Mouse (Mus musculus) cortical plate, adult 2 months (tissue): ENCODE results near the gene Rilp. TPM values are rescaled to one million over a fixed set of nuclear protein-coding genes. Genes with fewer than 3 reads are reported as not detected.

Experiments used
- H3K27ac ChIP-seq: fragments of 200-500 bp; 2 replicates; pipeline ENCODE4 v1.5.1; 2012; ENCODE audit warnings: low read length, control low read depth, inconsistent platforms; ENCODE audit not compliant: insufficient read depth
- H3K4me1 ChIP-seq: fragments of 200-500 bp; 2 replicates; pipeline ENCODE4 v1.6.1; 2011; ENCODE audit warnings: low read length; ENCODE audit not compliant: control insufficient read depth, insufficient read depth
- H3K4me3 ChIP-seq: fragments of 200-500 bp; 2 replicates; pipeline ENCODE4 v1.5.1; 2011; ENCODE audit warnings: mild to moderate bottlenecking, low read length, control low read depth; ENCODE audit not compliant: insufficient read depth
- CTCF ChIP-seq: fragments of 200-500 bp; IDR thresholded peaks from 2 replicates; pipeline ENCODE4 v1.5.1; 2011; ENCODE audit warnings: mild to moderate bottlenecking, control low read depth, low read length; ENCODE audit not compliant: insufficient read depth; ENCODE audit errors: extremely low read depth
- POLR2A ChIP-seq: fragments of 200-500 bp; IDR thresholded peaks from 2 replicates; pipeline ENCODE4 v1.6.1; 2011; ENCODE audit warnings: mild to moderate bottlenecking, low read length, control low read depth; ENCODE audit not compliant: insufficient read depth; ENCODE audit errors: extremely low read depth
- polyA plus RNA-seq: library from polyadenylated mRNA; depleted of rRNA; stranded (reverse); fragments of >200 nt; gene quantifications from 2 replicates; pipeline ENCODE4 v1.2.3, GENCODE M21; 2012

The Rilp gene
- polyA plus RNA-seq, 1 experiment = 2.8 TPM

GRCm38 (mm10) chr11:75466731-75467505, 43.0 kb upstream of the Rilp start:
- H3K4me1 ChIP-seq = peaks cover 3% of the 10 kb centered on the region; the same call in 1 of the 2 replicates
- 0 out of 2 replicates have a peak, but pooled peaks have one; percentile 3 for TF ChIP-seq CTCF
- no peak for TF ChIP-seq POLR2A
- H3K4me3 ChIP-seq = no peak overlapping the region
- no peak overlapping the region for H3K27ac ChIP-seq

DNA sequence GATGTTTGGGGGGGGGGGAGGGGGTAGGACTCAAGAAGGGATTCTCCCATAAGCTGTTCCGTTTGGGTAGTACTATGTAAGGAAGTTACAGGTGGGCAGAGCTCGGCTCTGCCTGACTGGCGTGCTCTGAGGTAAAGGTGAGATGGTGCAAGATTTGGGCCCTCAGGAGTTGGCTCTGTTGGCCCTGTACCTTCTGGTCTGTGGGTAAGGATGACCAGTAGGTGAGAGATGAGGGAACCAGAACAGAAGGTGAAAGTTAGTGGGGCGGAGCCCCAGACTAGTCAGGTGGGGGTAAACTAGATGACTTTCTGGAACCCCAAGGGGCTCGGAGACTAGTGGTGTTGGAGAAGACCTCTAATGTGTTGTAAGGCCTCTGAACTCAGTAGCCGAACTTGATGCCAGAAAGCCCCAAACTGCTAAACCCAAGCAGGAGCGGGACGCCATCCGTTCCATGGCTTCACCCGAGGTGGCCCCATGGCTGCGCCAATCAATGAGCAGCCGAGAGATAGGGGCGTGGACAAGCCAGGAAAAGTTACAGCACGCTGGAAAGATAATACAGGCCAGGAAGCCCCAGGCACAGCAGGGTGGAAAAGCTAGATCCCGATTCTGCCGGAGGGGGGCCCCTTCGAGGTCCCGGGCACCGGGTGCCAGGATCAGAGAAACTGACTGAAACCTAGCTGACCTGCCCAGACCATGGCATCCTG, 42.2 kb upstream of the Rilp start:
- no peak overlapping the region for H3K4me3 ChIP-seq
- TF ChIP-seq CTCF = no peak
- TF ChIP-seq POLR2A = no peak

GRCm38 (mm10) chr11:75468410-75468809, 41.5 kb upstream of the Rilp start:
- H3K4me3 ChIP-seq = no peak overlapping the region
- TF ChIP-seq POLR2A (no peak), CTCF (no peak)
- H3K4me1 ChIP-seq = no peaks in the 10 kb centered on the region
- H3K27ac ChIP-seq = no peak overlapping the region

More for the DNA sequence above, 42.2 kb upstream of the Rilp start:
- Histone ChIP-seq H3K27ac (no peak overlapping the region), H3K4me1 (0 out of 2 replicates have a peak, but pooled peaks cover 1% of the 10 kb centered on the region)

DNA sequence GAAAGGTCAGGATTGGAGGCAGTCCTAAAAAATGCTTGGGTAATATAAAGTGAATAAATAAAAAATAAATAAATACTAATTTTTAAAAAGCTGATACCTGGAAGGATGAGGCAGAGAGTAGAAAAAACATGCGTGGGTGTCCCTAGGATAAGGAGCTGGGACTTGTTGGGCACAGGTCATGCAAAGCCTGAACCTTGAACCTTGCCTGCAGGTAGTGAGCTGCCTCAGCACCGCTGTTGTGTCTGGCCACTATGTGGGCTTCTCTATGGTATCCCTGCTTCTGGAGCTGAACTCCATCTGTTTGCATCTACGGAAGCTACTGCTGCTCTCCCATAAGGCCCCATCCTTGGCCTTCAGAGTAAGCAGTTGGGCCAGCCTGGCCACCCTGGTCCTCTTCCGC, 40.6 kb upstream of the Rilp start:
- Histone ChIP-seq H3K4me1 (no peaks in the 10 kb centered on the region), H3K27ac (no peak overlapping the region), H3K4me3 (no peak overlapping the region)
- no peak for TF ChIP-seq CTCF
- TF ChIP-seq POLR2A = no peak

DNA sequence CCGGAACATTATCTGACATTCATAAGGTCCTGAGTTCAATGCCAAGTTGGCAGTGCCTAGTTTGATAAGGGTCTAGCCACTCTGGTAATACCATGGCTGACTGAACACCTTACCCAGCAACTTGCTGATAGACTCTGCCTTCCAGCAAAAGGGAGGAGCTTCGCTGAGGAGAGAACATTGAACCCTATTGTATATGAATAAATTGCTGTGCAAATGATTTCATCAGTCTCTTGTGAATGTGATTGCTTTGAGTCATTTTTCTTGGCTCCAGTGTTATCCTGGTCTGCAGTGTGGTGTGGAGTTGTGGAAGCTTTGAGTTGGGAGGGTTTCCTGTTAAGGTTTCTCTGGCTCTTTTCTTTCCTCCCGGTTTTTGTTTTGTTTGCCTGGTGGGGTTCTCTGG, 39.2 kb upstream of the Rilp start:
- Histone ChIP-seq H3K4me1 (no peaks in the 10 kb centered on the region), H3K4me3 (no peak overlapping the region), H3K27ac (no peak overlapping the region)
- TF ChIP-seq CTCF = no peak
- TF ChIP-seq POLR2A = no peak

DNA sequence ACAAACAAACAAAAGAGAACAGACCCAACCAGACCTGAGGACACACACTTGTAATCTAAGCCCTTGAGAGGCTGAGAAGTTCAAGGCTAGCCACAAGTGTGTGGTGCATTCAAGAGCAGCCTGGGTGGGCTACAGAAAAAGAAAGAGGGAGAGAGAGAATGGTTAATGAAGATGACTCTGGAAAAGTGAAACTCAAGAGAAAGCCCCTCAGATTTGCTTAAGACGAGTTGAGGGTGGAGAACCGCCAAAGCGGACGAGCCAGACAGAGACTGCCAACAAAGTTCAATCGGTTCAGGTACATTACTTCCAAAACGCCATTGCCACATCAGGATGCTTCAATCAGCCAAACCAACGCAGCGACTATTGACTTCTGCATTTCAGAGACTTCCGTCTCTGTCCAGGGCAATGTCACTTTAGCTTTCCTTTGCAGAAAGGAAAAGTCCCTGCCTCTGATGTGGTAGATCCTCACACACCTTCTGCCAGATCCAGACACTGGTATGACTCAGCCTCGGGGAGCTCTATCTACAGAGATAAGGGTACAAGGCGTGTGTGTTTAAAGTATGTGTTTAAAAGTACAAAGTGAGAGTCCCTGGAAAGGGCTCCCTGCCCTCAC, 37.3 kb upstream of the Rilp start:
- no peaks in the 10 kb centered on the region for H3K4me1 ChIP-seq
- no peak overlapping the region for H3K4me3 ChIP-seq
- H3K27ac ChIP-seq = no peak overlapping the region
- TF ChIP-seq POLR2A (no peak), CTCF (no peak)

DNA sequence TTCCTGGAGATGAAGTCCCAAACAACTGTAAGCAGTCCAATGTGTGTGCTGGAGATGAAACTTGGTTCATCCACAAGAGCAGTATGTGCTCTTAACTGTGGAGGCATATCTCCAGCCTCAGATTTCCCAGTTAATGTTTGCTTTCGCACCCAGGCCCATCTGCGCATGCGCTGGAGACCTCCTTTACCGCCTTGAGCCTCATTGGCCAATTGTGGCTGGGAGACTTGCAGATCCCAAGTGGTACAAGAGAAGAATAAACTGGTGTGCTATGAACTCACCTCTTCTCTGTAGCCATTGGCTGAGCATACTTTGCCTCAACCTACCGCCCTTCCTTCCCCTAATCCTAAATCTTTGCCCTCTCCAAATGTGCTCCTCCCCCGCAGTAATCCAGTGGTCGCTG, 36.5 kb upstream of the Rilp start:
- Histone ChIP-seq H3K4me1 (no peaks in the 10 kb centered on the region), H3K4me3 (no peak overlapping the region), H3K27ac (no peak overlapping the region)
- TF ChIP-seq POLR2A = no peak
- no peak for TF ChIP-seq CTCF

GRCm38 (mm10) chr11:75486192-75486591, 23.7 kb upstream of the Rilp start:
- TF ChIP-seq POLR2A = no peak
- TF ChIP-seq CTCF = no peak
- H3K4me1 ChIP-seq = peaks cover 5% of the 10 kb centered on the region
- H3K4me3 ChIP-seq = no peak overlapping the region; the same call in 1 of the 2 replicates
- H3K27ac ChIP-seq = no peak overlapping the region

DNA sequence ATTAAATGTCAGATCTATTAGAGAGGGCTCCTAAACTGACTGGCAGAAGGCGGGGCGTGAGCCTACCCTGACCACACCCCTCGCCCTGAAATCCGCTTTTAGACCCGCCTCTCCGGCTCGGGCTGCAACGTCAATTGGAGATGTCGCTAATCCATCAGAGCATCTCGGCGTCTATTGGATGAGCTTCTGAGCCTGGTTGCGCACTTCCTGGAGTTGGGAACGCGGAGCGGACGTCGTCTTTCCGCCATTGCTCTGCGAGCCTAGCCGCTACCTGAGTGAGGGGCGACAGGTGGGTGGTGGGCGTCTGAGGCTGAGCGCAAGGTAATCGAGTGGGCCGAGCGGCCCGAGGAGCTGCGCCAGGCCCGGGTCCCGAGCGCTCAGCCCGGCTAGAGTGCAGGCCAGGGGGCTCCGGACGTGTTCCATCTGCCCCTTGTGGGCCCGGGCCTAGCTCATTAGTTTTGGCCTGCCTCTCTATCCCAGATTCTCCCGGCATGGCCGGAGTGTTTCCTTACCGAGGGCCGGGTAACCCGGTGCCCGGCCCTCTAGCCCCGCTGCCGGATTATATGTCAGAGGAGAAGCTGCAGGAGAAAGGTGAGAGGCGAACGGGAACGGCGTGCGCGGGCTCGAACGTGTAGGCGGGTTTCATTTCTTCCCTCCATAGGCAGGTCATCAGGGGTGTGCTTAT, 23.2 kb upstream of the Rilp start, which contains the start of gene Prpf8:
Gene Prpf8 (plus strand): TSS at position 216 of the 685 bp plus-strand sequence.
- Histone ChIP-seq H3K4me3 (peak within 1 kb of the TSS; percentile 50), H3K4me1 (peaks cover 5% of the 10 kb centered on the region), H3K27ac (no peak within 1 kb of the TSS)
- peak; percentile 90 for TF ChIP-seq POLR2A
- no peak for TF ChIP-seq CTCF

- peaks cover 5% of the 10 kb centered on the region for H3K4me1 ChIP-seq
- TF ChIP-seq POLR2A (no peak), CTCF (no peak)
- no peak overlapping the region for H3K27ac ChIP-seq
These were observed 22.4 kb upstream of the Rilp start for GRCm38 (mm10) chr11:75487496-75487895.

More at GRCm38 (mm10) chr11:75487496-75487895, 22.4 kb upstream of the Rilp start:
- H3K4me3 ChIP-seq = peak overlapping the region; percentile 50
